Mouse (Mus musculus) yolk sac, embryonic 10.5 days (tissue): ENCODE data around the gene Tspan2.
A peak's percentile ranks its signal among the peaks of the same experiment; 100 is the strongest.

ENCODE experiments used
- DNase-seq: peaks from one replicate; pipeline ENCODE4 v3.0.0-alpha.2; 2017; ENCODE audit warnings: low spot score

The Tspan2 gene

GRCm38 (mm10) chr3:102734313-102735030 lies at the start of gene Tspan2:
TSS of gene Tspan2 (plus strand) at chr3:102734529.
- DNase-seq: peak; percentile 82

GRCm38 (mm10) chr3:102686861-102687260 lies 47.5 kb upstream of the Tspan2 start:
- peak; percentile 3 for DNase-seq

- no peak for DNase-seq
These were observed 46.5 kb upstream of the Tspan2 start for GRCm38 (mm10) chr3:102687852-102688251.

DNA sequence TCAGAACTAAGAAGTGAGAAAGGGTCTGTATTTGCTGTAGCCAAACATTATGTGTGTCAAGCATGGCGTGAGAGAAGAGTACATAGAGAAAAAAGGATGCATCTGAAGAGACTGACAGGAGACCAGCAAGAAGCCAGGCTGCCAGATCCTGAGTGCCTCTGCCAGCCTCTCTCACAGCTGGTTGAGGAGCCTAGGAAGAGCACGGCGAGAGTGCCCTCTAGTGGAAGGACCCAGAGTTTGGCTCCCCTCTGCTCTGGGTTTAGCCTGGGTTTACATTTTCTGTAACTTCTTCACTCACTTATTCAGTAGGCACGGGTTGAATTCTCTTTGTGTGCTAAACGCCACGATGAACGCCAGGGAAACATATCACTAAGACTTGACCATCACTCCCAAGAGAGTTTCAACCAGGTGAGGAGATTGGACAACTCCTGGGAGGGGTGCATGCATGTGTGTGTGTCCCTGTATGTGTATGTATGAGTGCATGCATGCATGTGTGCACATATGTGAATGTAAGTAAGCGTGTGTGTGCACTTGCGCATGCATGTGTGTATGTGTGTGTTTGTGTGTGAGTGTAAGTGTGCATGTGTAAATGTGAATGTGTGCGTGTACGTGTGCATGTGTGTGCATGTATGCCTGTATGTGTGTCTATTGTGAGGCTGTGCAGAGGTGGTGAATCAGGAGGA lies 42.4 kb upstream of the Tspan2 start:
- peak; percentile 35 for DNase-seq

- DNase-seq: no peak
These were observed 41.5 kb upstream of the Tspan2 start for GRCm38 (mm10) chr3:102692758-102693325.

DNA sequence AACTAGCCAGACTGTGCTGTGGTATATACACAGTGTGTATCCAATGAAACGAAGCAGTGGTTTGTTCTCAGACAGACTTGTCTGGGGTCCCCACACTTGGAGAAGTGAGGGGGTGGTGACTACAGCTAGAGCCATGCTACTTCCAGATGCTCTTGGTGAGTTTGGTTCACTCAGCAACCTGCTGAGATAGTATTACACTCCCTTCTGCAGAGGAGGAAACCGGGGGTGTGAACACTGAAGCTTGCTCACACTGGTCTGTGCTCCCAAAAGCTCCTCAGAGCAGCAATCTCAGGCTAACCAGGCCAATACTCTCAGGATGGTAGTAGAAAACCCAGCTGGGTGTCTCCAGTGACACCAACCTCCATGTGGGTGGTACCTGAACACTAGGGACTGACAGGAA lies 36.2 kb upstream of the Tspan2 start:
- DNase-seq: no peak

DNA sequence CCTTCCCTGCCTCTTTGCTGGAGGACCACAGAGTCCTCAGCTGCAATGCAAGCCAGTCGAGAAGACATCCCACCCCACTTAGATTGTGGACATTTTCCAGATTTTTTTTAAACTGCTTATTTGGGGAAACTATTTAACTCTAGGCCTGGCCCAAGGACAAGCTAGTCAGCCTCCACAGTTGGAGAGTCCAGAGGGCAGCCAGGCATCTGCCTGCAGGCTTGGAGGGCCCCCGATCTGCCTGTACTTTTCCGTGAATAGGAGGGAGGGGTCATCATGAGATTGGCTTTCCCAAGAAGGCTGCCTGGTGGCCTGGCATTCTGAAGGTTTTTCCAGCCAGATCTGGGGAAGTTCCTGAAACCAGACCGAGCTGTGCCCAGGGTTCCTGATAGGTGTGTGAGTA lies 33.0 kb upstream of the Tspan2 start:
- DNase-seq: no peak

DNA sequence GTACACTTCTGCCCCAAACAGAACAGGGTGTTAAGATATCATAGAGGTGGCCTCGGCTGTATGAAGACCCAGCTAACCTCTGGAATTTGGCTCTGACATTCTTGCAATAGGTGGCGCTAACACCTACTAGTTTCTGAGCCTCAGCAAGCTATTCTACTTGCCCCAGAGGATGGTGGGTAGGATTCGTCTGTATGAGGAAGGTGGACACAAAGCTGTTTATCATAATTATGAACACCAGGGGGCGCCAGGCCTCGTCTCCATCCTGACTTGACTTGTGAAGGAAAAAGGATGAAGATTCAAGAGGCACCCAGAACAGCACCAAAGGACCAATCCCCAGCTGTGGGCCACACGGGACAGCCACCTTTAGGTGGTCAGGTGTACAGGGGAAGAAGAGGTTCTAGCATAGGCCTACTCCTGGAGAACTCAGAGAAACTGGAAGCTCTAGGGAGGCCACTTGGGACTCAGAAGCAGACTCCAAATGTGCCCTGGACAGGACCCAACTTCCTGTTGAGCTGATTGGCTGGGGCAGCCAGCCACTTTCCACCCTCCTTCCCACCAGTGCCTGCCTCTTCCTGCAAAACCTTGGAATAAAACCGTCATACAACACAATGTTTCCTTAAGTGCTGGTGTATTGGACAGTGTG lies 32.3 kb upstream of the Tspan2 start:
- peak; percentile 20 for DNase-seq

GRCm38 (mm10) chr3:102704001-102704401 lies 30.3 kb upstream of the Tspan2 start:
- no peak for DNase-seq

DNA sequence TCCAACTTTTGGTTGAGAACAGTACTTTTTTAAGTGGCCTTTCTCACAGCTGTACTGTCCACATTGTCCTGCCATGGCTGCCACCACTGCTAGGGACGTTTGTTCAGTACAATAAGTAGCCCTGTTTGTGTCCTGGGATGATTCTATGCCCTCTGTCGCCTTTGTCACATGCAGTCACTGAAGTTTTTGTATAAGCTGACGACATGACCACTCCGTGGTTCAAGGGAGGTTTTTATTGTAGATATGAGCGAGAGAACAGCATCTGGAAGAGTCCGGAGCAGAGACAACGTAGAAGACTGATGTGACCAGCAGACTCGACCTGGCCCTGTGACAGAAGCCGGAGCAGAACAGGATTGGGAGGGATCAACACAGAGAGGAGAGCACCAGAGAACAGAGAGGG lies 25.7 kb upstream of the Tspan2 start:
- no peak for DNase-seq

DNA sequence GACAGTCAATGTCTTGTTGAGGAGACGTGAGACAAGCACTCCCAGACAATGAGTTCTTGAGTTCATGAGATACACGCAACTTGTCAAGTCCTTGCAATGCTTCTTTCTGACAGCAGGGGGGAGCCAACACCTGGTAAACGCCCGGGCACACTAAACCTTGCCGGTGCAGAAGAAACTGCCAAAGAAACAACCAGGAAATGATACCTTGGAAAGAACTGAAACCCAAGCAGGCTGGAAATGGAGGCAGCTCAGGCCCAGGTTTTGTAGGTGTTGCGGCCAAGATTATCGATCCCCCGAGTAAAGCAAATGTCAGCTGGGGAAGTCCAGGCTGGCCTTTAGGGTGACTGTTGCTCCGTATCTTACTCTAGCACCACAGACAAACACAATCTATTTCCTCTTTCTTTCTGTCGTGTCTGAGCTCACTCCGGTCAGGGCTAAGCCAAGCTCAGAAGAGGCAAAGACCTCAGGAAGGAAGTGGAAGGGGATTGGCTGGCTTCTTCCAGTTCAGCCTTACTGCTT lies 19.2 kb upstream of the Tspan2 start:
- DNase-seq: peak; percentile 77

DNA sequence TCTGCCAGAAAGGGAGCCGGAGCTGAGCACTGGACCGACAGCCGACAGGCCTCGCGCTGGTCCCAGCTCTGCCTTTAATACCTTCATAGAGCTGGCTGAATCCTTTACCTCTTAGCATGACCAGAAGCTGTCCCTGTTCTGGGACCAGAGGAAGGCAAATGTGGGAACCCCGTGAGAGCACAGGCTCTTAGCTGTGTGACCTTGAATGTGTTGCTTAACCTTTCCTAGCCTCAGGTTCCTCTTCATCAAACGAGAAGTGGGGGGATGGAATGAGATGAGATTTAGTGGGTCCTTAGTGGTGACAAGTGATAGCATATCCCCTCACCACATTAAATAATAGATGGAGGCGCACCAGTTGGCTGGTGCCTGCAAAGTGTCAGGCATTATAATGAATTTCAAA lies 18.5 kb upstream of the Tspan2 start:
- DNase-seq: no peak

DNA sequence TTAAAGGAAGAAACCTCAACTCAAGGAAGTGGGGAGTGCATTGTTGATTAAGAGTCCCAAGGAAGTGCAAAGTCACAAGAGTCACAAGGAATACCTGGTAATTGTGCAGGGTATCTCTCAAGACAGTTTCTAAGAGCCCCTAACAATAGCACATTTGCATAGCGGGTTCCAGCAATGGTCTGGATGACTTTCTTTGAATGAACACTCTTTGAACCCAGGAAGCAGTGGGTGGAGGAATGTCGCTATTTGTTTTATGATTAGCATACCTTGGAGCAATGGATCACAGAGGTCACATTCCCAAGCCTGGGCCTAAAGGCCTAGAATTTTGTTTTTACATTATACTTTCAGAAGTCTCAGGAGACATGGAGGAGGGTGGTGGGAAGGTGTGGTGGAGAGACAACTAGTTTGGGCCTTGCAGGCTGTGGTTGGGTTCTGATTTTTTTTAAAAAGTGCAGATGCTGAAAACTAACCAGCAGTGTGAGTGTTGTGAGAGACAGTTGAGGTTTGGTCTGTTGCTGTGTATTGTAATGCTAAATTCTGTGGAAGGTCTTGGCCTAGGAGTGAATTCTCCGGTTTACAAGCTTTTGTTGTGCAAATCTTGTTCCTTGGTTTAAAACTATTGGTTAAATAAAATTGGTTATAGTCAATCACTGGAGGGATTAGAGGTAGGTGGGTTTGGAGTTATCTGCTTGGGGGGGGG lies 16.6 kb upstream of the Tspan2 start:
- DNase-seq: peak; percentile 31

GRCm38 (mm10) chr3:102723154-102723553 lies 11.2 kb upstream of the Tspan2 start:
- no peak for DNase-seq

DNA sequence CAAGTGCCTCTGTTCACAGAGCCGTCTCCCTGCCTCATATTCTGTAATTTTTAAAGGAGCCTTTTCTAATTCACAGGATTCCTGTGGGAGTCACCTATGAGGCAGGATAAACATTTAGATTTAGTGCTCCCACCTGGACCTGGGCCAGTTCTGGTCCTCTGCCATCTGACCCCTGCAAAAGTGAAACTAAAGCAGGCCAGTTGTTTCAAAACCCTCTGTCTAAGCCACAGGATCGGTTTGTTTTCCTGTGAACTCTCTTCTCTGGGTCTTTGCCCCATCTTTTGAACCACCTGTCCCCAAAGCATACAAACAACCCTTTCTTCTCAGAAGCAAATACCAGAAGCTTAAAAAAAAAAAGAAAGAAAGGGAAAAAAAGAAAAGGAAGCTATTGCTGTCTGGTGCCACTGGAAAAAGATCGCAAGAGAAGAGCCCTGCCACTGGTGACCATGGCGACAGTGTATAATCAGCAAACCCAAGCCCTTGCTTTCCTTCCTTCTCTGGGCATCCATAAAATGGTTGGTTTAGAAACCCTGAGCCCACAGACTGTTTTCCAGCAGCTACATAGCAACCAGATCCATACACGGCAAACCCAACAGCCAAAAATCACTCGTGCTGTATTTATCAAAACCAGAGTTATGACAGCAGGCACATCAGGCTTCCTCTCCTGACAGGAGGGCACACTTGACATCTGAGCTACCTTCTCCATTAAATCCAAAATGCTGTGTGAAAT lies 10.3 kb upstream of the Tspan2 start:
- DNase-seq: no peak

DNA sequence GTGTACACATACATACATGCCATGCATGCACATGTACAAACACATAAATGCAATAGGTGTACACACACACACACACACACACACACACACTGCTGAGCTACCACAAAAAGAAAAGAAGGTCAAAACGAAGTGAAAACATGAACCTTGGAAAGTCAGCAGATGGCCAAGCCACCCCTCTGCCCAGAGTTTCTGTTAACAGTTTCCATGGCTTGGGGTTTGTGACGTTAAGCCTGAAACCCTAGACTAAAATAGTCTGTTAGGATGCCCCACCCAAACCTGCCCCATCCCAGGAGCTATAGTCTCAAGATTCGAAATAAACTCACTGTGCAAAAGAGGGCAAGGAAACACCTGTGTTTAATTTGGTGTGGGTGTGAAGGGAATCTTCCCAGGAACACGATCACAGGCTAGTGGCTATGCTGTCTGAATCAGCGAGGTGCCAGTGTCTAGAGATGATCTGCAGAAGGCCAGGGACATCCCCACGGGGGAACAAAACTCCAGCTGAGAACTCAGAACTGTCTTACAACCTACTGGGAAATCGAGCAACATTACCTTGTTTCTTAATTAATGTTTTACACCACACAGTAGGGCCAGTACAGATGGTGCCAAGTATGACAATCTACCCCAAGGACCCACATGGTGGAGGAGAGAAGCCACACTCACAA lies 9.4 kb upstream of the Tspan2 start:
- DNase-seq: no peak

DNA sequence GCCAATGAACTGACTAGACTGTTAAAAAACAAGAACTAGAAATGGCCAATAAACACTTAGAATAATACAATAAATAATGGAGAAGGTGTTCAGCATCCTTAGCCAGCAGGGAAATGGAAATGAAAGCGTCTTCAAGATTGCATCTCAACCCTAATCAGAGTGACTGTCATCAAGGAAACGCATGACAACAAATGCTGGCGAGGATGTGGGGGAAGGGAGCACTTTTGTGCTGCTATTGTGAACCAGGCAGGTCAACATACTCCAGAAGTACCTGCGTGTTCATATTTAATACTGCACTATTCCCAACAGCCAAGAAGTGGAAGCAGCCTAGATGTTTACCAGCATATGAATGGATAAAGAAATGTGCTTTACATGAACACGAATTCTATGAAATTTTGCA lies 4.9 kb upstream of the Tspan2 start:
- DNase-seq: no peak

DNA sequence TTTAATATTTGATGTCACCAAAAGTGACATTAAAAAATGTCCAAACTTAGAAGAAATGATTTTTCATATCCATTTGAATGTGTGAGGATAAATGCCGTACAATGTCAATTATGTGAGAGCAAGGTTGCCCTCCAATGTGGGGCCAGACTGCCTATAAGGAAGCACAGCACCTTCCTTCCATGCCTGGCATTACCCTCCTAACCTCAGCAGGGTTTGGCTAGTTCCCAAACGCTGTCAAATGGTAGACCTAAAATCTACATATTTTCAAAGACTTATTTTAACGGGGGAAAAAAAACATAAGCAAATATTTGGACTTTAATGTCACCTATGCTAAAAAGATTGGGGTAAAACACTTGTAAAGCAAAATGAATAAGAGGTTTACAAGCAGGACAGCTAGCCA lies 3.2 kb upstream of the Tspan2 start:
- DNase-seq: no peak

DNA sequence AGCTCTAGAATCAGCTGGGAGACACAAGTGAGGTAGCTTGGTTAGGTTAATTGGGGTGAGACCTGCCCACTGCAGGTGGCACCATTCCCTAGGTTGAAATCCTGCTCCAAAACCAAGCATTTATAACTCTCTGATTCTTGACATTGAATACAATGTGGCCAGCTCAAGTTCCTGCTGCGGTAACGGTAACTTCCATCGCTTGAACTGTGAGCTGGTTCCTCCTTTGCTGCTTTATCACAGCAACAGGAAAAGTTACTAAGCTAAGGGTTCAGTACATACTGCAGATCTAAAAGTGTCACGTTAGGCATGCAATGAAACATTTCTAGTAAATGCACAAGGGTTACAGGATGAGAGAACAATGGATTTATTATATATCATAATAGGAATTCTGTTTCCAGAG lies 1.7 kb upstream of the Tspan2 start:
- no peak for DNase-seq

- DNase-seq: no peak
These were observed 1.3 kb upstream of the Tspan2 start for GRCm38 (mm10) chr3:102733050-102733449.

DNA sequence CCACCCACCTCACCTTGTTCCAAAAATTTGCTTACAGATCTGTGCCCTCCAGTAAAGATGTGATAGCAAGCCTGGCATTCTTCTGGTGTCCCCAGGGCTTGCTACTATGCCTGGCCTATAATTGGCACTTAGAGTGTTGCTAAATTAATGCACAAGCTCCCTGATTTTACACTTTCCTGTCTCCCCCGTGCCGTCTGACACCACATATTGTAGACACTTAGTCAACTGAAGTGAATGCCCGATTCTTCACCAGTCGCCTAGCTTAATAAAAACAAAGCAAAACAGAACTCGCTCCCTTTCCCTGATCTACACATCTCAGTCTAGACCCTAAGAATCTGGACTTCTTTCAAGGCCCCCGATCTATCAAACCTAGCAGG lies 405 bp upstream of the Tspan2 start:
- no peak for DNase-seq
